Mouse (Mus musculus) limb, embryonic 14.5 days (tissue): ENCODE data around the gene Hnrnpa3. TPM values are rescaled to one million over a fixed set of nuclear protein-coding genes. Genes with fewer than 3 reads are reported as not detected.
"Not testable (repeated sequence)": the region's sequence is repeated elsewhere in the genome, so short reads cannot be mapped to it uniquely, and the experiment has no call there.

Source experiments
- ATAC-seq: fragments of 200-750 bp; cut with Nextera tagmentation; 2 replicates; pipeline ENCODE4 v1.8.0; 2017; ENCODE audit warnings: low read depth, moderate number of reproducible peaks, moderate TSS enrichment; ENCODE audit not compliant: low FRiP score
- DNase-seq: peaks from one replicate; pipeline ENCODE4 v3.0.0-alpha.2; 2015; ENCODE audit warnings: low spot score
- H3K27ac ChIP-seq: fragments of 300-500 bp; sonication (generic); replicated peaks from 2 replicates; pipeline ENCODE4 v1.5.1; 2014; ENCODE audit warnings: low read depth, mild to moderate bottlenecking, low read length, moderate library complexity, mixed read lengths
- H3K27me3 ChIP-seq: fragments of 300-500 bp; sonication (generic); 2 replicates; pipeline ENCODE4 v1.6.1; 2014; ENCODE audit warnings: low read length, mixed read lengths; ENCODE audit not compliant: control insufficient read depth, insufficient read depth
- H3K36me3 ChIP-seq: fragments of 300-500 bp; sonication (generic); 2 replicates; pipeline ENCODE4 v1.6.1; 2014; ENCODE audit warnings: mild to moderate bottlenecking, low read length, moderate library complexity, mixed read lengths; ENCODE audit not compliant: control insufficient read depth, insufficient read depth
- H3K4me1 ChIP-seq: fragments of 300-500 bp; sonication (generic); 2 replicates; pipeline ENCODE4 v1.6.1; 2014; ENCODE audit warnings: antibody characterized with exemption, low read length, mixed read lengths; ENCODE audit not compliant: control insufficient read depth, insufficient read depth
- H3K4me2 ChIP-seq: fragments of 300-500 bp; sonication (generic); replicated peaks from 2 replicates; pipeline ENCODE4 v1.6.1; 2014; ENCODE audit warnings: low read depth, mild to moderate bottlenecking, low read length, moderate library complexity; ENCODE audit not compliant: severe bottlenecking
- H3K4me3 ChIP-seq: fragments of 300-500 bp; sonication (generic); replicated peaks from 2 replicates; pipeline ENCODE4 v1.5.1; 2014; ENCODE audit warnings: low read length
- H3K9ac ChIP-seq: fragments of 300-500 bp; sonication (generic); 2 replicates; pipeline ENCODE4 v1.6.1; 2014; ENCODE audit warnings: mild to moderate bottlenecking, low read depth, low read length, moderate library complexity; ENCODE audit not compliant: severe bottlenecking
- H3K9me3 ChIP-seq: fragments of 300-500 bp; sonication (generic); 2 replicates; pipeline ENCODE4 v1.6.1; 2016; ENCODE audit warnings: low read length; ENCODE audit not compliant: control insufficient read depth
- POLR2A ChIP-seq: fragments of 200-500 bp; IDR thresholded peaks from 2 replicates; pipeline ENCODE4 v1.8.0; 2012; ENCODE audit warnings: inconsistent platforms, mild to moderate bottlenecking, moderate library complexity, borderline replicate concordance; ENCODE audit not compliant: insufficient read depth, insufficient read length; ENCODE audit errors: extremely low read depth
- WGBS: fragments of 180-500 bp; shearing (Covaris S2); extraction: QIAGEN DNeasy Blood & Tissue Kit; methylation state at CpG from one replicate; pipeline ENCODE4 v1.1.7; 2014; 5-methylcytosine and 5-hydroxymethylcytosine counted together
- polyA plus RNA-seq, 2 experiments: library from polyadenylated mRNA; depleted of rRNA in 1 of 2; stranded (reverse) in 1 of 2; unstranded in 1 of 2; fragments of >200 nt; fragmentation: Nextera tagmentation in 1 of 2; extraction: Ambion mirVana in 1 of 2; gene quantifications; 2 replicates each; pipeline versions ENCODE4 v1.2.1 to v1.2.3; 2012 to 2014

Gene Hnrnpa3
- 352 and 733 TPM in 2 replicates for polyA plus RNA-seq (2012; rRNA removed)
- polyA plus RNA-seq (2014; fragmentation: Nextera tagmentation; extraction: Ambion mirVana): 231 and 233 TPM in 2 replicates

GRCm38 (mm10) chr2:75658727-75659628, at the start of gene Hnrnpa3:
Gene Hnrnpa3 (plus strand): TSS chr2:75659261.
- peak; percentile 99 for DNase-seq
- Histone ChIP-seq H3K27me3 (no peaks in the 10 kb centered on the region), H3K9ac (peak within 1 kb of the TSS; percentile 98), H3K27ac (peak within 1 kb of the TSS; percentile 100), H3K4me1 (peaks cover 17% of the 10 kb centered on the region), H3K9me3 (no peaks in the 10 kb centered on the region), H3K36me3 (peaks cover 28% of the 10 kb centered on the region), H3K4me2 (peak within 1 kb of the TSS; percentile 89), H3K4me3 (peak within 1 kb of the TSS; percentile 88)
- WGBS: under 1% methylated on average over 66 of the region's 102 CpGs
- peak; percentile 94 for ATAC-seq
- no peak for TF ChIP-seq POLR2A

DNA sequence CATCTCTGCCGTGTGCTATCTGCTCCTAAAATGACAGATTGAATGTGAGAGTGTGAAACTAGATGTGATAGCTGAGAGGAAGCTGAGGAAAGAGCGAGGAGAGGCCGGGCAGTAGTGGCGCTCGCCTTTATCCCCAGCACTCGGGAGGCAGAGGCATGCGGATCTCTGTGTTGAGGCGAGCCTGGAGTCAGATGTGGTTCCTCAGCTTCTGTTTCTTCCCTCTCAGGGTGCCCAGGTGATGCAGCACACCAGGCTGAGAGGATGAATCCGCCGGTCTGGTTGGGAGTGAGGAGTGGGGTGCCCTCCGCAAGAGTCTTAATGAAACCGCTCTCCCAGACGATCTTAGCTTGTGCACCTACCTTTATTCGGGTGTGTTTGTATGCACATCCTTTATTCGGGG, 49.1 kb upstream of the Hnrnpa3 start:
- Histone ChIP-seq H3K4me3 (peak overlapping the region; percentile 28; the same call in 1 of the 2 replicates), H3K36me3 (no peaks in the 10 kb centered on the region), H3K27ac (peak overlapping the region; percentile 59; the same call in 1 of the 2 replicates), H3K4me1 (peaks cover 33% of the 10 kb centered on the region), H3K9ac (peak overlapping the region; percentile 34; the same call in 1 of the 2 replicates), H3K27me3 (no peaks in the 10 kb centered on the region), H3K4me2 (peak overlapping the region; percentile 46), H3K9me3 (no peaks in the 10 kb centered on the region)
- no peak for TF ChIP-seq POLR2A
- ATAC-seq (no peak), DNase-seq (no peak)
- 72% methylated on average over 15 of the region's 15 CpGs for WGBS

GRCm38 (mm10) chr2:75610602-75611001, 48.5 kb upstream of the Hnrnpa3 start:
- peaks cover 33% of the 10 kb centered on the region for H3K4me1 ChIP-seq
- H3K27ac ChIP-seq, H3K9me3 ChIP-seq, ATAC-seq, H3K9ac ChIP-seq, H3K4me3 ChIP-seq, H3K36me3 ChIP-seq, H3K4me2 ChIP-seq, H3K27me3 ChIP-seq, DNase-seq: not testable (repeated sequence)
- 77% methylated on average over 7 of the region's 7 CpGs for WGBS

DNA sequence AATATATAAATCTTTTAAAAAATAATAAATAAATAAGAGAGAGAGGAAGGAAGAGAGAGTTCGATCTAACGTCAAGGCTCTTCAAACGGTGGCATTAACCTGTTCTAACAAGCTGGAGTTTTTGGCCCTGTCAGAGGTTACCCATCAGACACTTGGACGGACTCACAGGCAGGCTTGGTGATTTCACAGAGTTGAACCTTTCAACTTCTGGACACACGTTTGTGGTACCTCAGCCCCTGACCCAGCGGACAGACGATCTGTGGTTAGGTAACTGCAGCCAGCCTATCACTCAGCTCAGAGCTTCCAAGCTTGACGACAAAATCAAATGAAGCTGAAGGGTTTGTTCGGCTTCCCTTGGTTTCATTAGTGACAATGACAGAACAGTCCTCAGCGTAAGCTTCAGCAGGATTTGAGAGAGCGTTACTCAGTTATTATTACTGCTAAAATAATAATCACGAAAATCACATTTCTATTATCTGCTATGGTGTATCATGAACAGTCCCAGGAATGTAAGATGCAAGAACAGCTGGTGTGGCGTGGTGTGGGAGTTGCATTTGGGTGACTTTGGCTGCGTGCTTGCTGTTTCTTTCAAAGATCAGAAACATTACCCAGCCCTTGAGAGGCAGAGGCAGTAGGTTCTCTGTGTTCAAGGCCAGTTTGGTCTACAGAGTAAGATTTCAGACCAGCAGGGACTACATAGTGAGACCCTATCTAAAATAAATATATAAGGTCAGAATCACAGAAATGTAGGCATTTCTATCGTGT, 47.8 kb upstream of the Hnrnpa3 start:
- H3K9me3 ChIP-seq: no peaks in the 10 kb centered on the region
- TF ChIP-seq POLR2A: no peak
- no peak overlapping the region for H3K27ac ChIP-seq
- no peak for ATAC-seq
- no peaks in the 10 kb centered on the region for H3K27me3 ChIP-seq
- no peaks in the 10 kb centered on the region for H3K36me3 ChIP-seq
- H3K9ac ChIP-seq: no peak overlapping the region
- 83% methylated on average over 15 of the region's 15 CpGs for WGBS
- no peak overlapping the region for H3K4me3 ChIP-seq
- no peak overlapping the region for H3K4me2 ChIP-seq
- H3K4me1 ChIP-seq: peaks cover 33% of the 10 kb centered on the region
- no peak for DNase-seq

DNA sequence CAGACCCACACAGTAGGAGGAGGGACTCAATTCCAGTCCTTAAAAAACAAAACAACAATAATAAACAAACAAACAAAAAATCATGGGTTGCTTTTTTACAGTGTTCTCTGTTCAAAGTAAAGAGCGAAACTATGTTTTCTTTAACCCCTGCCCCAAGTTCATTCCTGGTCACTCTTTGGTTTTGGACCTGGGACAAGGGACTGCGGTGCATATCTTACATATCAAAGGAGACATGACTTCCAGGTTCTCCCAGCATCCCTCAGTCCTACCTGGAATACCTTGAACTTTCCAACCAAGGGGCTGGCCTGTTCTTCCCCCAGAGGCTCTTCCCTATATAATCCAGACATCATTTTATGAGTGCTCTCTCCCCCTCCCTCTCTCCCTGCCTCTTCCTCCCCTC, 47.1 kb upstream of the Hnrnpa3 start:
- H3K9ac ChIP-seq: no peak overlapping the region
- no peak overlapping the region for H3K4me3 ChIP-seq
- H3K4me1 ChIP-seq: peaks cover 33% of the 10 kb centered on the region
- H3K4me2 ChIP-seq: no peak overlapping the region
- no peak for TF ChIP-seq POLR2A
- 87% methylated on average over 2 of the region's 2 CpGs for WGBS
- DNase-seq: no peak
- no peaks in the 10 kb centered on the region for H3K9me3 ChIP-seq
- ATAC-seq: no peak
- H3K27ac ChIP-seq: no peak overlapping the region
- H3K36me3 ChIP-seq: no peaks in the 10 kb centered on the region
- no peaks in the 10 kb centered on the region for H3K27me3 ChIP-seq
